Mouse (Mus musculus) B cell, adult 62 days (primary cell): ENCODE results near the gene Gm11733. TPM values are rescaled to one million over a fixed set of nuclear protein-coding genes. Genes with fewer than 3 reads are reported as not detected.

ENCODE experiments used
- total RNA-seq: library from RNA; stranded (reverse); gene quantifications from 4 replicates; pipeline ENCODE4 v1.2.4, GENCODE M21; 2023

Gene Gm11733
- not detected in 4 replicates for total RNA-seq

GRCm38 (mm10) chr11:117484198-117484597 lies at the start of gene Gm11733:
TSS of gene Gm11733 (plus strand) at chr11:117484368.

Other genes with a start within 250 kb of the Gm11733 start
- gene Tnrc6c, start 169.9 kb downstream of the Gm11733 start, total RNA-seq = 79.3 to 87.5 TPM (median 84.2 TPM) in 4 replicates